8 mouse cellular contexts compared by ENCODE assay signal in genomic region chr2:5715054-5715410, GRCm38 (mm10). TPM values are rescaled to one million over a fixed set of nuclear protein-coding genes. Genes with fewer than 3 reads are reported as not detected.
DNase-seq lines count a peak whose midpoint lies in the region; ATAC-seq and TF ChIP-seq lines count a peak whose summit lies in the region.

No protein-coding gene starts in this region.

- no peak for TF ChIP-seq POLR2A in cerebellum, adult 2 months (IDR thresholded peaks at IDR 0.05; ENCODE audit: borderline replicate concordance, insufficient read depth, low read length)
- TF ChIP-seq POLR2A in testis, adult 2 months (IDR thresholded peaks at IDR 0.05; ENCODE audit: control insufficient read depth, low read depth, low read length): no peak
- no peak for TF ChIP-seq POLR2A in limb, embryonic 14.5 days (IDR thresholded peaks at IDR 0.05; ENCODE audit: borderline replicate concordance, extremely low read depth, insufficient read depth, insufficient read length)

- peak overlapping the region; percentile 34; the same call in 1 of the 2 replicates for H3K27ac ChIP-seq in cerebellum, adult 2 months (ENCODE audit: insufficient read depth, low read length)
- no peak overlapping the region for H3K27ac ChIP-seq in testis, adult 2 months (ENCODE audit: control insufficient read depth, insufficient read depth, low read depth, low read length)
- no peak overlapping the region for H3K27ac ChIP-seq in limb, embryonic 14.5 days (replicated peaks; ENCODE audit: low read depth, low read length)

- H3K4me1 ChIP-seq in cerebellum, adult 2 months (ENCODE audit: control insufficient read depth, insufficient read depth, low read length): peaks cover 3% of the 10 kb centered on the region
- peaks cover 13% of the 10 kb centered on the region for H3K4me1 ChIP-seq in testis, adult 2 months (ENCODE audit: control insufficient read depth, insufficient read depth, low read length)
- H3K4me1 ChIP-seq in limb, embryonic 14.5 days (ENCODE audit: control insufficient read depth, insufficient read depth, low read length): peaks cover 12% of the 10 kb centered on the region; the same call in 1 of the 2 replicates

- no peaks in the 10 kb centered on the region for H3K36me3 ChIP-seq in testis, adult 2 months (ENCODE audit: control insufficient read depth, insufficient read depth, low read length)
- H3K36me3 ChIP-seq in limb, embryonic 14.5 days (ENCODE audit: control insufficient read depth, insufficient read depth, low read length): no peaks in the 10 kb centered on the region

- H3K9ac ChIP-seq in limb, embryonic 14.5 days (ENCODE audit: low read depth, low read length, severe bottlenecking): peak overlapping the region; percentile 52

- TF ChIP-seq CTCF in cerebellum, adult 2 months (IDR thresholded peaks at IDR 0.05; ENCODE audit: borderline replicate concordance, insufficient read depth, low read depth, low read length): no peak
- TF ChIP-seq CTCF in testis, adult 2 months (IDR thresholded peaks at IDR 0.05; ENCODE audit: control insufficient read depth, insufficient read depth, insufficient replicate concordance, low read depth, low read length): no peak

- no peaks in the 10 kb centered on the region for H3K9me3 ChIP-seq in limb, embryonic 14.5 days (ENCODE audit: control insufficient read depth, low read length)

- no peaks in the 10 kb centered on the region for H3K27me3 ChIP-seq in cerebellum, adult 2 months (ENCODE audit: control insufficient read depth, insufficient read depth, low read length)
- H3K27me3 ChIP-seq in testis, adult 2 months (ENCODE audit: control insufficient read depth, insufficient read depth, low read length): no peaks in the 10 kb centered on the region; the same call in 1 of the 2 replicates
- H3K27me3 ChIP-seq in limb, embryonic 14.5 days (ENCODE audit: control insufficient read depth, insufficient read depth, low read length): peaks cover 17% of the 10 kb centered on the region

- H3K4me3 ChIP-seq in cerebellum, adult 2 months (replicated peaks; ENCODE audit: insufficient read depth, low read depth, low read length): peak overlapping the region; percentile 98
- H3K4me3 ChIP-seq in testis, adult 2 months (ENCODE audit: control insufficient read depth, low read depth, low read length): peak overlapping the region; percentile 82
- peak overlapping the region; percentile 60 for H3K4me3 ChIP-seq in limb, embryonic 14.5 days (replicated peaks; ENCODE audit: low read length)

- WGBS in cerebellum, adult 2 months: under 1% methylated on average over 19 of the region's 19 CpGs
- 1% methylated on average over 19 of the region's 19 CpGs for WGBS in limb, embryonic 14.5 days

- peak overlapping the region; percentile 98 for H3K4me2 ChIP-seq in limb, embryonic 14.5 days (replicated peaks; ENCODE audit: low read depth, low read length, severe bottlenecking)

- peak in 1 of 2 experiments; percentile 80 for DNase-seq in cerebellum, adult 2 months
- no peak for DNase-seq in cerebellum, postnatal 10 days
- no peak for DNase-seq in testis, postnatal 10 days (ENCODE audit: low spot score)
- DNase-seq in limb, embryonic 14.5 days (ENCODE audit: low spot score): peak; percentile 24
- no peak for DNase-seq in adrenal gland, postnatal 14 days
- DNase-seq in cerebellum, postnatal 4 days (ENCODE audit: low spot score in 2 of 2): no peak
- no peak for DNase-seq in T-cell, adult 2 months (ENCODE audit: low spot score)

- ATAC-seq in limb, embryonic 14.5 days (ENCODE audit: low FRiP score, low read depth): peak; percentile 17; the same call in 1 of the 2 replicates

RNA-seq across cellular contexts. Expression of gene Camk1d, which starts 0.7 kb away (rescaled TPM):
- 25.3 and 25.6 TPM in 2 replicates for polyA plus RNA-seq in cerebellum, adult 2 months (2012; rRNA removed)
- polyA plus RNA-seq in testis, adult 2 months (2012; rRNA removed): 1.4 and 1.5 TPM in 2 replicates
- polyA plus RNA-seq in limb, embryonic 14.5 days (2012; rRNA removed): 4.4 and 4.9 TPM in 2 replicates
- 6.9 and 7.7 TPM in 2 replicates for polyA plus RNA-seq in limb, embryonic 14.5 days (2014; fragmentation: Nextera tagmentation; extraction: Ambion mirVana)
- total RNA-seq in adrenal gland, postnatal 14 days (2021): 7.4 and 8.7 TPM in 2 replicates
